Mouse (Mus musculus) kidney, adult 18-20 months (tissue): ENCODE data around the gene Pclo.
A peak's percentile ranks its signal among the peaks of the same experiment; 100 is the strongest.
"Not testable (repeated sequence)": the region's sequence is repeated elsewhere in the genome, so short reads cannot be mapped to it uniquely, and the experiment has no call there.

Experiments used
- DNase-seq: peaks from one replicate; pipeline ENCODE4 v3.0.0; 2021

Pclo gene

DNA sequence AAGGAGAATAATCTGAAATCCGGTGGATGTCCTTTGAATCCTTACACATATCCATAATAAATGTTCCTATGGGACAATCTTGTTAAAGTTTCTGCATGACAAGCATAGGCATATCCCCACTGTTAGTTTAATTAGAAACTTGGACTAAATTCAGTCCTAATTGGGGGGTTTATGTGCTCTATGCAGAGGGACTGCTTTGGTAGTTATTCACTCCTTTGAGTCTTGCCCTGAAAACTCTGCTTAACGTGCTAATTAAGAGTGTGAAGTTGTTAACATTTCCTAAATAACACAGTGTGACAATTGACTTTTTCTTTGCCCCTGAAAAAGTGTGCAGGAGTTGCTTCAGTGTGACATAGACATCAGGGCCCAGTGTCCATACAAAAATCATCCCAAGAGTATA is 177.3 kb downstream of the Pclo start:
- no peak for DNase-seq

DNA sequence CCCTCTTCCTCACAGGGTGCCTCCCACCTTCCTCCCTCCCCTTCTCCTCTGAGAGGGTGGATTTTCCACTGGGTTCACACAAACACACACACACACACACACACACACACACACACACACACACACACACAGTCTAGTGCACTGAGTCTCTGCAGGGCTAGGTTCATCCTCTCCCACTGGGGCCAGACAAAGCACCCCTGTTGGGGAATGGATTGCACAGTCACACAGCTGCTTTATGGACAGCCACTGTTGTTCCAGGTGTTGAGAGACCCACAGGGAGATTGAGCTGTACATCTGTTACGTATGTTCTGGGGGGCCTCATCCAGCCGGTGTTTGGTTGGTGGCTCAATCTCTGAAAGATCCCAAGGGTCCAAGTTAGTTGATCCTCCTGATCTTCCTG is 182.0 kb downstream of the Pclo start:
- DNase-seq: no peak

DNA sequence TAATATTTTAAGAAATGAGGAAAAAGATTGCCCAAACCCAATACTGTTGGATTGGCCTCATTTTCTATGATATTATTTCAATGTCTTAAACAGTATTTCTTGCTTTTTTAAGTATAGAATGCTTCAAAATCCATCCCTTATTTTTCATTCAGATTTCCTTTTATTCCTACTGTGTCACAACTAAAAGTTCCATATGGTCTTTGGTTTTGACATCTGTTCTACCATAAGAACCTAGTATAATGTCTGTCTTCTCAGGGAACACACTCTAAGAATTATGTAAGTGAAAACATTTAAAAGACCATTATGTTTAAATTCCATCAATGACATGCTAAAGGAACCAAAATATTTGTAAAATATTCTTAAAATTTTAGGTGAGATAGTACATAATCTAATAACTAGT is 186.2 kb downstream of the Pclo start:
- no peak for DNase-seq

DNA sequence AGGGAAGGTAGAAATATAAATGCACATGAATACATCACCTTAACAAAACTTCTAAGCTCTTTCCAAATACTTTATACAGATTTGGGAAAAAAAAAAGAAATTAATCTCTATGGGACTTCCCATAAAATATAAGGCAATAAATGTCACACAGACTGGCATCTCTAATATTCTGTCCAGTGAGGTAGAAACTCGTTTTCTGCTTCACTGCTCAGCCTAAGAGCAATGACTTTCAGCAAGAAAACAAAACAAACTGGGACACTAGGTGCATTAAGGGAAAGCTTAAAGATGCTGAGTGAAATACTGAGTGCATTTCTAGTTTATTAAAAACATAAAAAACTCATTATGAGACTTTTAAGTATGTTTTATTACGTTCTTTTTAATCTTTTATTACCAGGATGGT is 190.7 kb downstream of the Pclo start:
- no peak for DNase-seq

DNA sequence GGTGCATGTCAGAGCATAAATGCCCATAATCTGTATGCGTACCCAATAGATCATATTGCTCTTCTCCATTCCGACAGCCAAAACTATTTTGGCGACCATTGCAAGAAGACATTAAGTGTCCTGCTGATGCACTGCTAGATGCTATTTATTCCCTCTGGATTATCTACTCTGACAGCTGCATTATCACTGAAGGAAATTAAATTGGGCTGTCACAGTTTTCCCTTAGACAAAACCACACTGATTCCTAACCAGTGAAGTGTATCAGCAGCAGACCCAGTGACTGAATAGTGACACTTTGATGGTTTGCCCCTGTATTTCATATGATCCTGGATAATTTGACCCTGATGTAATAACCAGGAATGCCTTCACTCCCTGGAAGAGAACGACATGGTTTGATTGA is 192.6 kb downstream of the Pclo start:
- no peak for DNase-seq

DNA sequence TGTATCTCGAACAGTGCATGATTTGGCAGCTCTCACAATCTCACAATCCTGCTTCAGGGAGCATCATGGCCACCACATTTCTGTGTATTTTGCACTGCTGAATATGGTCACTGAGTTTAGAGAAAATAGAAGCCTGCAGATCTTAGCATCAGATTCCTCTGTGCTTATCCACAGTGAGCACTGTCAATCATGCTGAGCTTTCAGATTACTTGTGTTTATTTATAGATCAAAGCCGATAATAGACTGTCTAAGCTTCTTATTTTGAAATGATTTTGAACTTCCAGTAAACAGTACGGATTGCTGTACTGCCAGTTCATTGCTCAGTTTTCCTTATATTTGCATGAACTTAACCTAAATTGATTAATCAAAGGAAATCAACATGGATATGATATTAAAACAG is 208.9 kb downstream of the Pclo start:
- no peak for DNase-seq

DNA sequence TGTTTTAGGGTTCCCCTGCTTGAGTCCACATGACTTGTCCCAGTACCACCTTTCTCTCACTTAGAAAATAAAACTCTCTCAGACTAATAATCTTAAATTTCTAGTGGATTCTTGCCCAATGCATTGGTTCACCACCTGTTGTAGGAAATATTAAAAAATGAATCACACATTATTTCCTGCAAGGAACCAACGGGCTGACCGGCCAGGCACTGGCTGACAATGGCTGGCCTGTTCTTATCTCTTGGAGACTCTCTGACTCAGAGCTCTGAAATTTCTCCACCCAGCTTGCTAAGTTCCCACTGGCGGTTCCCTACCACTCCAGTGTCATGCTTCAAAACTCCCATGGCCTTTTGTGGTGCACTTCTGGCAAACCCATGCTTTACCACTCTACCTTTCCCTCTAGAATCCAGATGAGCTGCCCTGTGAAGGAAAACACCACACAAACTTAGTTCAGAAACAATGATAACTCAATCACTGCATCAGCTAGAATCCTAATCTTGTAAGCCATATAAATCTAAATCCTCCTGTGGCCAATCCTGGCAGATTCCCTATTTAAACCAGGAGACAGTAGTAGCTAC is 214.0 kb downstream of the Pclo start:
- DNase-seq: no peak

DNA sequence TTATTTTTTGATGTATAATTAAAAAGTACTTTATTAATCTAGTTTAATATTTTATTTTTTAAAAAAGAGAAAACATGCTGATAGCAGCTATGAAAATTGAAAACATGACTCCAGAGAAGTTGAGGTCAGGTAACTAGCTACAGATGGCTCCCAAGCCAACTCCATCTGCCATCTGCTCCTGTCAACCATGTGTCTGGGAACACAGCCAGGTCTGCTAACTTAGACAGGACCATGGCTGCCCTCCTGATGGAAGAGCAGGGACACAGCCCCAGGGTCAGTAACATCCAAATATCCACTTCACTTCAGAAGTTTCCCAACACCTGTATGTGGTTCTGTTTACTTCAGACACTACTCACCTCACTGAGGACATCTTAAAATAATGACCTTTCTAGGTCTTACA is 236.2 kb downstream of the Pclo start:
- no peak for DNase-seq

DNA sequence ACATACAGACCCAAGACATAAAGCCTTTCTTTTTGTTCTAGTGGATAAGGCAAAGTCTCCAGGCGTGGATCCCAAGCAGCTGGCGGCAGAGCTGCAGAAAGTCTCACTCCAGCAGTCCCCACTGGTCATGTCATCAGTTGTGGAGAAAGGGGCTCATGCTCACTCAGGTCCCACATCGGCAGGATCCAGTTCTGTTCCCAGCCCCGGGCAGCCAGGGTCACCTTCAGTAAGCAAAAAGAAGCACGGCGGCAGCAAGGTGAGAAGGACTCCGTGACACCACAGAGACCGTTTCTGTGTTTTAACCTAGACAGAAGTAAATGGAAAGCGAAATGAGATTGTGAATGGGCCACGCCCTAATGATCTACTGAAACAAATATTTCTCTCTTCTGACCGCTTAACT is 252.0 kb downstream of the Pclo start:
- no peak for DNase-seq

DNA sequence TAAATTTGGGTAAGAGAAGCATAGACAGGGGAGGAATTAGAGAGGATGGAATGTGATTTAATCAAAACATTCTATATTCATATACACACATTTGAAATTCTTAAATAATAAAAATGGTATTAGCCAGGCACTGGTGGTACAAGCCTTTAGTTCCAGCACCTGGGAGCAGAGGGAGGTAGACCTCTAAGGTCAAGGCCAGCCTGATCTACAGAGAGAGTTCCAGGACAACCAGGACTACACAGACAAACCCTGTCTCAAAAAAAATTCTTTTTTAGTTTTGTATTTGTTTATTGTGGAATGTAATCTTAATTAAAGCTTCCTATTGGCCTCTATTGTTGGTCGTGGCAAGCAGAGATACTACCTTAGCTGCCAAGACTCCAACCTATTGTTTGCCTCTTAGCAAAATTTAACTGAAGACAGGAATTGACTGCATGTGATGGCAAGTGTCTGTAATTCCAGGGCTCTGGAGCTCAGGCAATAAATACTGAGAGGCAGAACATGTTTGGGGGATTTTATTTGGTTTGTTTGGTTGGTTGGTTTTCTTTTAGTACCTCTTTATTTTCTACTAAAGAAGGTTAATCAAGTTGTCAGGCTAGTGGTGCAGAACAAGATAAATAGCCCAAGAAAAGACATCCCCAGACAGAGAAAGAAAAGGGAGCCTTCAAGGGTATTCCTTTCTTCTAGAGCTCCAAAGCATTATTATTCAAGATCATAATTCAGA is 267.8 kb downstream of the Pclo start:
- no peak for DNase-seq

DNA sequence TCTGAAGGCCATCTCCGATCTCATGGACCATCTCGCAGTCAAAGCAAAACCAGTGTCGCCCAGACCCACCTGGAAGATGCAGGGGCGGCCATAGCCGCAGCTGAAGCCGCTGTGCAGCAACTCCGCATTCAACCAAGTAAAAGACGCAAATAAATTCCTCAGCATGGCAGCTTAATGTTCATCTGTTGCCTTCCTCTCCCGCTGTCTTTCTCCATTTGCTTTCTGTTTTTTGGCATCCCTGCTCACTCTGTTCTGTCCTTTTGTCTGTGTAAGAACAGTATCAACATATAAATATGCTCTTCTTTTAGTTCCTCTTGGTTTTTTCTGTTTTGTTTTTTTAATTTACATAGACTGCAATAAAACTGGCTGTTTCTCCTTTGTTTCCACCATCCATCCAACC is 279.2 kb downstream of the Pclo start:
- no peak for DNase-seq

DNA sequence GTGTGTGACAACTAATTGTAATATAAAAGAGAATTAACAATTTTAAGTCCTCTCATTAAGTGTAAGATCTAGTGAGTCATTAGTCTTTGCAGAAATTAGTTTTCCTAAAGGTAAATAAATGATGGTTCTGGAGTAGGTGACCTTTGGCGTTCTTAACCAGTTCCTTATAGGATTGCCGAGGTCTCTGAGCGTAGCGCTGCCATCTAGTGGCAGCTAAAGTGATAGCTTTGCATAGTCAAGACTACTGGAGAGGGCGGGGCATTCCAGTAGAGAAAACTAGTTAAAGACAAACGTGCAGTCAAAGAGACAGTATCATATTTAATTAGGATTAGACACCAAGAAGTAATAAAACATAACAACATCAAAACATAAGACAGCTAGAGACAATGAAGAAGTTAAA is 292.4 kb downstream of the Pclo start:
- peak; percentile 33 for DNase-seq

DNA sequence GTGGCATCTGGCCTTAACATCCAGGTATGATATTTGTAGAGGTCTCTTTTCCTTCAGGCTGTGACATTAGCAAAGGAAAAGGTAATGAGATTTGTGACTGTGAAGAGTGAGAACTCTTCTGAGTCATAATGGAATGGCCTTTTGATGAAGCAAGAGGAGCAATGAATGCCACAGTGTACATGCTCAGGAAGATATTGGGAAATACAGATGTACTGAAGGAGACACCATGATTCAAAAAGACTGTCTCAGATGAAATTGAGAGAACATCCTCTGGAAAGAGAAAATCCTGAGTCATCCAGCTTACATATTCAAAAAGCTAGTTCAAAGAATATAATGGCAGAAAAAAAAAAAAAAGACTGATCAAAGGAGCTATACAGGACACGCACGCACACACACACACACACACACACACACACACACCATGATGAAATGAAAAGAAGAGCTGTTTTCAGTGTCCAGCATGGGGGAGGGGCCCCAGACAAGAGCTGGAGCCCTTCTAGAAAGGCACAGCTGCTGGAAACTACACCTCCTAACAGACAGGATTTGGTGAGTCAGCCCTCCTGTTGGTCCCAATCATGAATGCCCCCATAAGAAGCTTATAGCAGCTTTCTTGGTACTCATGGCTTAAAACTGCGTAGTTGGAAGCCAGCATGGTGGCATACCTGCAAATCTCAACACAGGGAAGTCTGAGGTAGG is 318.6 kb downstream of the Pclo start:
- no peak for DNase-seq

DNA sequence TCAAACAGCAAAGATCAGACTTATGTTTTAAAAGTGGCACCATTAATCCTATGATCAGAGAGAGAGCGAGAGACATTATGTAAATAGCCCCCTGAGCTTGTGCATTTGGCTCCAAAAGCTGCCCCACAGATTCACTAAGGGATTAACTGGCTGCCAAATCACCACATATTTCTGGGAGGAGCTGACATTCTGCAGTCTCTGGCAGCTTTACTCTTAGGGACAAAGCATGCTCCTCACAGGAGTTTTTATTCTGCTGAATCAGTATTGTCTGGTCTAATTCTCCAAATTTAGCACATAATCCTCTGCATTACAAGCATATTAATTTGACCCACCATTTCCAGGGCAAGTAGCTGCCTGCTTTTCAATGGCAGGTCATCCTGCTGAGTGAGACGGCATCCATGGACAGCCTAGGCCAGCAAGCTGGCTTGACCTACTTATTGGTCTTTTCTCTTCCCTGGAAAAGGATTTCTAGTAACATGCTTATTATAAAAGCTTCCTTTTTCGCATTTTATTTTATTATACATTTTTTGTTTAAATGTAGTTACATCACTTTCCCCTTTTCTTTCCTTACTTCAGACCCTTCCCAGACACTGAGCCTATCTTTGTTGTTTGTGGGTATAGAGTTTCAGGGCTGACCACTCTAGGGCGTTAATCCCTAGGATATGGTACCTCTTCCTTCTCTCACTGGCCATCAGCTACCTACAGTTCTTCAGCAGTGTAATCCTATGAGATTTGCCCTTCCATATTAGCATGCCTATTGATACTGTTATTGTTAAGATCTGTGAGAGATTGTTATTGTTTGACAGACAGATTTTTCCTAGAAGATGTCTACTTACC is 319.7 kb downstream of the Pclo start:
- DNase-seq: no peak

DNA sequence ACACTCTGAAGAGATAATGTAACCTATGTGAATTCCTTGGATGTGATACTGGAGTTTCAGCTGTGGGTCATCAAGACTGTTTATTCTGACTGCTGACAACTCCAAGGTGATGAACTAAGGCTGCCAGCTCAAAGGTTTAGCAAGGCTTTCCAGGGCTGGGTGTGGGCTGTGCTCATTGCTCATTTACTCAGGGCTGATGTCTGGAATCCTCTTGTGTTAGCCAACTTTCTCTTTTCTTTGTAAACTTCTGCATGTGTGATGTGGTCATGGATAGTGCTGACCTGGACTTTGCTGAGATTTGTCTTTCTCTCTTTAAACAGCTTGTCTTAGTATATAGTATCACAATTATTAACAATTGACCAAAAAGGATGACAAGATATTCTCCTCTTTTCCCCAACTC is 338.9 kb downstream of the Pclo start:
- no peak for DNase-seq

DNA sequence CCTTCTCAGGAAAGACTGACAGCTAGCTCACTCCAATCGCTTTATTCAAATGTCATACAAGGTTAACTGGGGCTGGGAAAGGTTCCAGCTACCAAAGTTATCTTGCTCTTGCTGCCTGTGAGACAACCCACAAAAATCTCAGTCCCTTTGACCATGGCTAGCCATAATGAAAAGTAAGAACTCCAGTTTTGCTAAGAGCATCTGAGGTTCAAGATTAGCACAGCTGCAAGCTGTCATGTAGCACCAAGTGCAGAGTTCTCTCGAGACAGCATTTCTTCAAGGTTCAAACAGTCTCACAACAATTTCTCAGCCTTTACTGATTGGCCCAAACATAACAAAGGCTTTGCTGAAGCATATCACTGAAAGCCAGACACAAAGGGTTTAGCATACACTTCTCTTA is 370.6 kb downstream of the Pclo start:
- not testable (repeated sequence) for DNase-seq

DNA sequence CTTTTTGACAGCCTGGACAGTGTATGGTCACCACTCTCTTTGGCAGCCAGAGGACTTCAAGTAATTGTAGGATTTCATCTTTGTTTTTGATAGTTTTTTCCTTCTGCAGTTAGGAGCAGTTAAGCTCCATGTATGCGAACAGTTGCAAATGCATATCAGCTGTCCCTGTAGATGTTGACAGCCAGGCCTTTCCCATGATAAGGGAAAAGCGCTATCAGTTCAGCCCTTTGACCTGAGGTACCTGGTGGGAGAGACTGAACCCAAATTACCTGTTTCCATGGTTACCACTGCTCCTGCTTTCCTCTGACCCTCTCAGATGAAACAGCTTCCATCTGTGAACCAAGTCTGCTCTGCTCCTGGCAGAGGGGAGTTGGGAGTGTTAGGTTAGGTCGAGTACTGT is 377.5 kb downstream of the Pclo start:
- no peak for DNase-seq

DNA sequence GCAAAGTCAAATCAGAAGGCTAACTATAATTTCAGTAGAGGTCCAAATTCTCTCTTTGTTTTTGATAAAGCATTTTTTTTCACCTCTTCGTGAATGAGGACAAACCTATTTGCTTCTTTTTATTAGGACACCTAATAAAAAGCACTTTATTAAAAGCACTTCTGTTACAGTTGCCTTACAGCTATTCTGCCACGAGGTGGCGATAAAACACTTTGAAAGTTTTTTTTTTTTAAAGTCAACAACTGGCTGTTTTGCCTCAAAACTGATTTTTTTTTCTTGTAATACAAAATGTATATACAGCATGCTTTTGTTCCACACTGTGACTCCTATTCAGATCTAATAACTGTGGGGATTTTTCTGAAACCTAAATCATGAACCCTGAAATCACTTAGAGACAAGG is 388.8 kb downstream of the Pclo start:
- not testable (repeated sequence) for DNase-seq
